Mouse (Mus musculus): ENCODE results near the gene Ppil6. TPM values are rescaled to one million over a fixed set of nuclear protein-coding genes. Genes with fewer than 3 reads are reported as not detected.

Gene Ppil6
- 0.80 and 0.93 TPM in 2 replicates for polyA plus RNA-seq (2016; fragmentation: Nextera tagmentation; extraction: Ambion mirVana)

GRCm38 (mm10) chr10:41489708-41490517, at the start of gene Ppil6, which contains the start of gene Smpd2:
TSS of gene Ppil6 (plus strand) at chr10:41490439.
TSS of gene Smpd2 (minus strand) at chr10:41490369.
- peaks cover 38% of the 10 kb centered on the region for H3K36me3 ChIP-seq (replicated peaks)
- under 1% methylated on average over 50 of the region's 50 CpGs for WGBS
- DNase-seq (ENCODE audit: low spot score): peak; percentile 98
- no peaks in the 10 kb centered on the region for H3K27me3 ChIP-seq (replicated peaks; ENCODE audit: low read depth, poor library complexity, severe bottlenecking)
- peaks cover 31% of the 10 kb centered on the region for H3K4me1 ChIP-seq
- peak within 1 kb of the TSS; percentile 69 for H3K4me3 ChIP-seq
- peak within 1 kb of the TSS; percentile 87 for H3K27ac ChIP-seq (replicated peaks)
- H3K9me3 ChIP-seq: no peaks in the 10 kb centered on the region

DNA sequence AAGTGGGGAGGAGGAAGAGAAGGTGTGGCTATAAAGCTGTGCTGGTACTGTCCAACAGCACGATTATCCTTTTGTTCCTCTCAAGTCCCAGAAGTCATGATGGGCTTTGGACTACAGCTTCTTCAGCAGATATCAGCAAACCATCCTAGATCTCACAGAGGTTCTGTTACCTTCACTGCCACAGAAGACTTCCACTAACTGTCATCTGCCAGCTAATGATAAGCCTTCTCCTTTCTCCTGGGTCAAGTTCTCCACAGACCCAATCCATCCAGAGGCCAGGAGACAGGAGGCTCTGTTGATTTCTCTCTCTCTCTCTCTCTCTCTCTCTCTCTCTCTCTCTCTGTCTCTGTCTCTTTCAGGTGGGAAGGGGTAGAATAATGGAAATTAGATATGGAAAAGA, 42.0 kb upstream of the Ppil6 start:
- Histone ChIP-seq H3K27ac (replicated peaks) (no peak overlapping the region), H3K9me3 (no peaks in the 10 kb centered on the region), H3K4me3 (no peak overlapping the region), H3K27me3 (replicated peaks; ENCODE audit: low read depth, poor library complexity, severe bottlenecking) (no peaks in the 10 kb centered on the region), H3K4me1 (peaks cover 23% of the 10 kb centered on the region), H3K36me3 (replicated peaks) (peaks cover 17% of the 10 kb centered on the region)
- no peak for DNase-seq (ENCODE audit: low spot score)
- 79% methylated on average over 1 of the region's 1 CpGs for WGBS

DNA sequence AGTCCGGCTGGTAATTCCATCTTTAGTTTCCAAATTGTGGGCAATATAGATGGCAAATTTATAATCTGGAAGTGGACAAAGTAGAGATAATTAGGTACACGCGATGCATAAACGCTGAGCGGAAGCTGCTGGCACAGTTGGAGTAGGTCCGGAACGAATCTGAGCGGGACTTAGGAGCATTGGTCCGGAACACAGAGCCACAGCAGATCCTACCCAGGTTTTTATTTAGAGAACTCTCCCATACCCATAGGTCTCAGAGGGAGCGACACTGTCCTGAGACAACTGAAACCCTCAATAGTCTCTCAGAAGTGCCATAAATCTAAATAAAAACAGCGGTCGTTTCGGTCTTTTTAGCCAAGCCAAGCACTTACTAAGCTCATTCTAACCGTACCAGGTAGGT, 40.6 kb upstream of the Ppil6 start:
- H3K27ac ChIP-seq (replicated peaks): peak overlapping the region; percentile 87
- no peaks in the 10 kb centered on the region for H3K9me3 ChIP-seq
- WGBS: 12% methylated on average over 14 of the region's 14 CpGs
- peak; percentile 39 for DNase-seq (ENCODE audit: low spot score)
- peaks cover 31% of the 10 kb centered on the region for H3K36me3 ChIP-seq (replicated peaks)
- peak overlapping the region; percentile 81 for H3K4me3 ChIP-seq
- H3K27me3 ChIP-seq (replicated peaks; ENCODE audit: low read depth, poor library complexity, severe bottlenecking): no peaks in the 10 kb centered on the region
- H3K4me1 ChIP-seq: peaks cover 26% of the 10 kb centered on the region

DNA sequence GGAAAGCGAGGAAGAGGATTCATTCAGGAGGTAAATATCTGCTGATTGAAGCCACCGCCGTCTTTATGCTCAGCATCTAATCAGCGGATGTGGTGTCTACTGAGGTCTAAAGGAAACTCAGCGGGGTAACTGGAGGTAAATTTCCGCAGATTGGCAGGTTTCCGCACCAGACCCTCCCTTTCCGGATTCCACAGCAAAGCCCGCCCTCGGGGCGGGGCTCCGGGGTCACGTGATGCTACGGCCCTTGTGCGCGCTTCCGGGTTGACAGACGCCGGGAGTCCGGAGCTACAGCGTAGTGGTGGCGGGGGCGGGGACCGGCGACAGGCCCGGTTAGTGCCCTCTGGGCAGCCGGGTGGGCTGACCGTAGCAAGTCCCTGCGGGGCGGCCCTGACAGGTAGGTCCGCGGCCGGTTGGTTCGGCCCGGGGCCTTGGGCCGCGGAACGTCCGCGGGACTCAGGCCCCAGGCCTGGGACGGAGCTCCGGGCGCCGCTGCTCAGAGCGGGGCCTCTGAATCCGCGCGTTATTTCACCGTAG, 40.0 kb upstream of the Ppil6 start, which contains the start of gene Zbtb24:
TSS of gene Zbtb24 (plus strand) at position 247 of the 534 bp plus-strand sequence.
- peak; percentile 97 for DNase-seq (ENCODE audit: low spot score)
- Histone ChIP-seq H3K4me3 (peak within 1 kb of the TSS; percentile 81), H3K36me3 (replicated peaks) (peaks cover 34% of the 10 kb centered on the region), H3K4me1 (peaks cover 26% of the 10 kb centered on the region), H3K27me3 (replicated peaks; ENCODE audit: low read depth, poor library complexity, severe bottlenecking) (no peaks in the 10 kb centered on the region), H3K9me3 (no peaks in the 10 kb centered on the region), H3K27ac (replicated peaks) (peak within 1 kb of the TSS; percentile 87)
- WGBS: under 1% methylated on average over 49 of the region's 49 CpGs

GRCm38 (mm10) chr10:41450780-41451522, 39.3 kb upstream of the Ppil6 start:
- Histone ChIP-seq H3K27ac (replicated peaks) (peak overlapping the region; percentile 87), H3K27me3 (replicated peaks; ENCODE audit: low read depth, poor library complexity, severe bottlenecking) (no peaks in the 10 kb centered on the region), H3K9me3 (no peaks in the 10 kb centered on the region), H3K4me3 (peak overlapping the region; percentile 81), H3K36me3 (replicated peaks) (peaks cover 42% of the 10 kb centered on the region), H3K4me1 (peaks cover 26% of the 10 kb centered on the region)
- WGBS: 57% methylated on average over 18 of the region's 18 CpGs
- no peak for DNase-seq (ENCODE audit: low spot score)

GRCm38 (mm10) chr10:41451656-41452055, 38.6 kb upstream of the Ppil6 start:
- H3K36me3 ChIP-seq (replicated peaks): peaks cover 49% of the 10 kb centered on the region
- 89% methylated on average over 9 of the region's 9 CpGs for WGBS
- H3K4me1 ChIP-seq: peaks cover 26% of the 10 kb centered on the region
- DNase-seq (ENCODE audit: low spot score): no peak
- H3K4me3 ChIP-seq: peak overlapping the region; percentile 81; the same call in 1 of the 2 replicates
- H3K27ac ChIP-seq (replicated peaks): no peak overlapping the region
- no peaks in the 10 kb centered on the region for H3K27me3 ChIP-seq (replicated peaks; ENCODE audit: low read depth, poor library complexity, severe bottlenecking)
- no peaks in the 10 kb centered on the region for H3K9me3 ChIP-seq

DNA sequence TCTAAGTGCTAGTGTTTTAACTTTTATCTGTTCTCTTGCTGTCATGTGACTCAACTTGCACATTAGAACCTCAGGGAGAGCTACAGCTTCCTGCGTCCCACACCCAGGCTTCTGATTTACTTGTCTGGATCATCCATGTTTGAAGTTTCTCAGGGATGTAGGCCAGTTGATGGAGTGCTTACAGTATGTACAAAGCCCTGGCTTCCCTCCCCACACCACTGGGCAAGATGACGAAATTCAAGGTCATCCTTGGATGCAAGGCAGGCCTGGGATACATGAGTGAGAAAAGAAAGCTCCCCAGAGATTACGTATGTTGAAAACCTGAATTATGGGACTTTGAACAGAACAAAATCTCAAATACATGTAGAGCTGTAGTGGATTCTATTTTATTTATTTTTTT, 37.4 kb upstream of the Ppil6 start:
- no peak for DNase-seq (ENCODE audit: low spot score)
- peaks cover 56% of the 10 kb centered on the region for H3K36me3 ChIP-seq (replicated peaks)
- H3K4me1 ChIP-seq: peaks cover 26% of the 10 kb centered on the region
- WGBS: 92% methylated on average over 3 of the region's 3 CpGs
- H3K4me3 ChIP-seq: no peak overlapping the region
- H3K27ac ChIP-seq (replicated peaks): no peak overlapping the region
- no peaks in the 10 kb centered on the region for H3K9me3 ChIP-seq
- H3K27me3 ChIP-seq (replicated peaks; ENCODE audit: low read depth, poor library complexity, severe bottlenecking): no peaks in the 10 kb centered on the region

- Histone ChIP-seq H3K27ac (replicated peaks) (no peak overlapping the region), H3K4me3 (no peak overlapping the region), H3K36me3 (replicated peaks) (peaks cover 77% of the 10 kb centered on the region), H3K9me3 (no peaks in the 10 kb centered on the region), H3K4me1 (peaks cover 3% of the 10 kb centered on the region), H3K27me3 (replicated peaks; ENCODE audit: low read depth, poor library complexity, severe bottlenecking) (no peaks in the 10 kb centered on the region)
- DNase-seq (ENCODE audit: low spot score): no peak
- 79% methylated on average over 4 of the region's 4 CpGs for WGBS
These were observed 30.2 kb upstream of the Ppil6 start for GRCm38 (mm10) chr10:41459990-41460389.

GRCm38 (mm10) chr10:41460501-41460900, 29.7 kb upstream of the Ppil6 start:
- Histone ChIP-seq H3K4me1 (peaks cover 3% of the 10 kb centered on the region), H3K27ac (replicated peaks) (no peak overlapping the region), H3K9me3 (no peaks in the 10 kb centered on the region), H3K4me3 (no peak overlapping the region), H3K27me3 (replicated peaks; ENCODE audit: low read depth, poor library complexity, severe bottlenecking) (no peaks in the 10 kb centered on the region), H3K36me3 (replicated peaks) (peaks cover 76% of the 10 kb centered on the region)
- DNase-seq (ENCODE audit: low spot score): no peak
- 24% methylated on average over 2 of the region's 2 CpGs for WGBS

DNA sequence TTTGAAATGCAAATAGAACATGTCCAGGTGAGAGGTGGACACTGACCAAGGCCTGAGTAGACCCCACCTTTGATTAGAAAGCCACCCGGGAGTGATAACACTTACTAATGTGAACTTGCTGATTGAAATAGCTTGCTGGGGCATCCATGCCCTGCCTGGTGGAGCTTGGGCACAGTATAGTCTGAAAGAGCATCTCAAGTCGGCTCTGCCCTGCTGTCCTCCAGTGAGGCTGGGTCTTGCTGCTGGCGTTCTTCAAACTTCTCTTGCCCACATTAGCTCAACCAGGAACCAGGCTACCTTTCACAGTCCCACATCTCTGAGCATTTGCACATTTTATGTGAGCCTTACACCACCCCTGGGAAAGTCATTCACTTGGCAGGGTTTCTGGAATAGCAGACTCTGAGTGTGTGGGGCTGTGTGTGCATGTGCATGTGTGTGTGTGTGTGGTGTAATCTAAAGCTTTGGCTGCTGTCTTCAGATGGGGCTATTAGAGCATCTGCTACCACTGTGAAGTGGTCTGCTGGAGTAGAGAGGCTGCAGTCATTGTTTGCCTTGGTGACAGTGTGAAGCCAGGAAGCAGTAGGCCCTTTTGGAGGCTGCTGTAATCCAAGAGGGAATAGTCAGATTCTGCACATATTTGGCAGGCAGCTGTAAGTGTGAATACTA, 29.0 kb upstream of the Ppil6 start:
- peaks cover 75% of the 10 kb centered on the region for H3K36me3 ChIP-seq (replicated peaks)
- no peaks in the 10 kb centered on the region for H3K27me3 ChIP-seq (replicated peaks; ENCODE audit: low read depth, poor library complexity, severe bottlenecking)
- peaks cover 3% of the 10 kb centered on the region for H3K4me1 ChIP-seq
- no peak overlapping the region for H3K4me3 ChIP-seq
- 88% methylated on average over 3 of the region's 3 CpGs for WGBS
- DNase-seq (ENCODE audit: low spot score): no peak
- H3K27ac ChIP-seq (replicated peaks): no peak overlapping the region
- no peaks in the 10 kb centered on the region for H3K9me3 ChIP-seq

DNA sequence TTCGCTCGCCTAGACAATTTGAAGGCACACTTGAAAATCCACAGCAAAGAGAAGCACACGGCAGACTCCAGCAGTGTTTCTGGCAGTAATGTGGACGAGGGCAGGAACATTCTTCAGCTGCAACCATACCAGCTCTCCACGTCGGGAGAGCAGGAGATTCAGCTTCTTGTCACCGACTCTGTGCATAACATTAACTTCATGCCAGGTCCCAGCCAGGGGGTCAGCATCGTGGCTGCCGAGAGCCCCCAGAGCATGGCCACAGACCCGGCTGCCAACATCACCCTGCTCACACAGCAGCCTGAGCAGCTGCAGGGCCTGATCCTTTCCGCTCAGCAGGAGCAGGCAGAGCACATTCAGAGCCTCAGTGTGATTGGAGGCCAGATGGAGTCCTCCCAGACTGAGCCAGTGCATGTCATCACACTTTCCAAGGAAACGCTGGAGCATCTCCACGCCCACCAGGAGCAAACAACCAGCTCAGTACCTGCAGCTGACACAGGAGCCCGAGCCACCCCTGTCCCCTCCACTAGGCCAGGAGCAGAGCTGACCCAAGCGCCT, 25.8 kb upstream of the Ppil6 start:
- H3K27me3 ChIP-seq (replicated peaks; ENCODE audit: low read depth, poor library complexity, severe bottlenecking): no peaks in the 10 kb centered on the region
- no peak overlapping the region for H3K27ac ChIP-seq (replicated peaks)
- peaks cover 3% of the 10 kb centered on the region for H3K4me1 ChIP-seq
- WGBS: 52% methylated on average over 15 of the region's 15 CpGs
- H3K9me3 ChIP-seq: no peaks in the 10 kb centered on the region
- H3K4me3 ChIP-seq: no peak overlapping the region
- no peak for DNase-seq (ENCODE audit: low spot score)
- H3K36me3 ChIP-seq (replicated peaks): peaks cover 61% of the 10 kb centered on the region

- Histone ChIP-seq H3K9me3 (no peaks in the 10 kb centered on the region), H3K4me1 (no peaks in the 10 kb centered on the region), H3K27ac (replicated peaks) (no peak overlapping the region), H3K27me3 (replicated peaks; ENCODE audit: low read depth, poor library complexity, severe bottlenecking) (no peaks in the 10 kb centered on the region), H3K36me3 (replicated peaks) (peaks cover 42% of the 10 kb centered on the region), H3K4me3 (no peak overlapping the region)
- DNase-seq (ENCODE audit: low spot score): no peak
- WGBS: 41% methylated on average over 6 of the region's 6 CpGs
These were observed 22.9 kb upstream of the Ppil6 start for GRCm38 (mm10) chr10:41467325-41467724.
